ENCODE assay signal across 27 mouse cellular contexts in genomic region chr17:34286501-34286900, GRCm38 (mm10). TPM values are rescaled to one million over a fixed set of nuclear protein-coding genes. Genes with fewer than 3 reads are reported as not detected.
A peak's percentile ranks its signal among the peaks of the same experiment; 100 is the strongest.
DNase-seq lines count a peak whose midpoint lies in the region; ATAC-seq lines count a peak whose summit lies in the region.
"Had no signal": no experiment of that assay in that cellular context is flagged by ENCODE, and none has a peak within 500 bp of the region (broad histone marks: within the 10 kb centered on the region; RNA-seq: fewer than 3 reads in every experiment).

No protein-coding gene starts in this region.

- peak; percentile 49 for ATAC-seq in granulocyte monocyte progenitor cell, adult 5-6 weeks (replicated peaks; ENCODE audit: poor library complexity, severe bottlenecking)
- ATAC-seq: activated CD4-positive, CD25-positive, alpha-beta regulatory T cell, adult 4 months; forebrain, embryonic 14.5 days; hindbrain, embryonic 16.5 days; inflammation-experienced regulatory T-cells, adult 6 months; Patski had no signal

- H3K27me3 ChIP-seq in splenic B cell, adult 2 months (ENCODE audit: control insufficient read depth, insufficient read depth, low read length, poor library complexity, severe bottlenecking): no peaks in the 10 kb centered on the region
- H3K27me3 ChIP-seq: embryonic facial prominence, embryonic 15.5 days had no signal

- intact Hi-C loops in heart, postnatal 36 days (cut with DNase I): no loop called here

- peak; percentile 74 for DNase-seq in heart, adult 11 months
- DNase-seq in heart, postnatal 36 days: no peak
- peak; percentile 65 to 69 for DNase-seq in B cell, adult 2 months
- peak; percentile 78 for DNase-seq in splenic B cell, adult 2 months (ENCODE audit: low read depth, low spot score)
- no peak for DNase-seq in frontal cortex, adult 2 months (ENCODE audit: extremely low spot score in 1 of 2, low spot score in 1 of 2)
- no peak for DNase-seq in natural killer cell, adult 2 months (ENCODE audit: low spot score in 2 of 2)
- DNase-seq: cerebellum, adult 11 months; cerebellum, adult 8-10 months; gastrocnemius, postnatal 14 days had no signal

- H3K36me3 ChIP-seq in splenic B cell, adult 2 months (ENCODE audit: control insufficient read depth, insufficient read depth, low read length, poor library complexity, severe bottlenecking): peaks cover 50% of the 10 kb centered on the region
- H3K36me3 ChIP-seq: embryonic facial prominence, embryonic 15.5 days; forebrain, embryonic 10.5 days; heart, embryonic 13.5 days; hindbrain, embryonic 12.5 days had no signal

RNA-seq across cellular contexts. Expression of gene H2-Aa, which starts 1.1 kb away (rescaled TPM):
- total RNA-seq in heart, postnatal 36 days (2021): 10 to 100 TPM; 21.8 to 44.6 TPM
- 2.4 and 6.9 TPM in 2 replicates for total RNA-seq in granulocyte monocyte progenitor cell, adult 5-6 weeks (2014; fragmentation: Nextera tagmentation)
- total RNA-seq in granulocyte monocyte progenitor cell, adult 5-6 weeks (2017): 2.4 and 4.8 TPM in 2 replicates
- polyA plus RNA-seq in frontal cortex, adult 2 months (2012; rRNA removed): 3.4 and 3.8 TPM in 2 replicates
- polyA plus RNA-seq: C2C12; embryonic facial prominence, embryonic 11.5 days; erythroblast, embryonic 14.5 days; Patski had no signal

RNA-seq across cellular contexts. Expression of gene H2-Eb1, which starts 19.2 kb away (rescaled TPM):
- total RNA-seq in heart, postnatal 36 days (2021): 10 to 100 TPM; 20.6 to 43.5 TPM
- total RNA-seq in granulocyte monocyte progenitor cell, adult 5-6 weeks (2014; fragmentation: Nextera tagmentation): not detected in 2 replicates
- total RNA-seq in granulocyte monocyte progenitor cell, adult 5-6 weeks (2017): 2.6 TPM in 2 replicates
- polyA plus RNA-seq in frontal cortex, adult 2 months (2012; rRNA removed): 3.2 and 5.1 TPM in 2 replicates
- polyA plus RNA-seq: C2C12; erythroblast, embryonic 14.5 days had no signal

RNA-seq across cellular contexts. Expression of gene H2-Ab1, which starts 29.0 kb away (rescaled TPM):
- total RNA-seq in heart, postnatal 36 days (2021): 10 to 100 TPM; 14.8 to 32.7 TPM
- 15.3 and 35.8 TPM in 2 replicates for total RNA-seq in granulocyte monocyte progenitor cell, adult 5-6 weeks (2014; fragmentation: Nextera tagmentation)
- 32.7 and 40.7 TPM in 2 replicates for total RNA-seq in granulocyte monocyte progenitor cell, adult 5-6 weeks (2017)
- 4.7 and 5.2 TPM in 2 replicates for polyA plus RNA-seq in frontal cortex, adult 2 months (2012; rRNA removed)
- polyA plus RNA-seq: C2C12 had no signal

RNA-seq across cellular contexts. Expression of gene H2-Eb2, which starts 39.0 kb away (rescaled TPM):
- not detected for total RNA-seq in heart, postnatal 36 days (2021)
- total RNA-seq in granulocyte monocyte progenitor cell, adult 5-6 weeks (2014; fragmentation: Nextera tagmentation): not detected in 2 replicates
- total RNA-seq in granulocyte monocyte progenitor cell, adult 5-6 weeks (2017): not detected in 2 replicates
- not detected in 2 replicates for polyA plus RNA-seq in frontal cortex, adult 2 months (2012; rRNA removed)
- total RNA-seq: adrenal gland, adult 2 months; adrenal gland, postnatal 25 days; common myeloid progenitor, adult 5-6 weeks; gastrocnemius, postnatal 14 days; heart, postnatal 4 days had no signal
- polyA plus RNA-seq: C2C12; embryonic facial prominence, embryonic 11.5 days; embryonic facial prominence, embryonic 15.5 days; erythroblast, embryonic 14.5 days; forebrain, embryonic 10.5 days; forebrain, embryonic 14.5 days; heart, embryonic 13.5 days; heart, postnatal 0 days; Patski had no signal

RNA-seq across cellular contexts. Expression of gene H2-Ob, which starts 47.8 kb away (rescaled TPM):
- total RNA-seq in heart, postnatal 36 days (2021): under 1 TPM; 0.83 to 0.84 TPM
- total RNA-seq in granulocyte monocyte progenitor cell, adult 5-6 weeks (2014; fragmentation: Nextera tagmentation): 8.3 and 13.9 TPM in 2 replicates
- 2.1 and 2.3 TPM in 2 replicates for total RNA-seq in granulocyte monocyte progenitor cell, adult 5-6 weeks (2017)
- polyA plus RNA-seq in frontal cortex, adult 2 months (2012; rRNA removed): 0.78 and 1.1 TPM in 2 replicates
- polyA plus RNA-seq: C2C12; embryonic facial prominence, embryonic 11.5 days; erythroblast, embryonic 14.5 days; forebrain, embryonic 10.5 days; heart, embryonic 13.5 days; hindbrain, embryonic 12.5 days; Patski had no signal

Comparison
In these comparisons a context has a peak if more than half of its experiments do, and no peak if none do; other contexts are left out.
1. DNase-seq: peak in heart, adult 11 months (single experiment), B cell, adult 2 months (2 of 2) and splenic B cell, adult 2 months (single experiment); none in heart, postnatal 36 days (0 of 2), frontal cortex, adult 2 months (0 of 2) and natural killer cell, adult 2 months (0 of 2).
2. RNA of gene H2-Eb1, which starts 19.2 kb away (total RNA-seq): 20.6 to 43.5 TPM in heart, postnatal 36 days; 2.6 TPM in granulocyte monocyte progenitor cell, adult 5-6 weeks; every median in the first group is over 4 times any median in the second.